Mouse (Mus musculus) lung, embryonic 15.5 days (tissue): ENCODE measurements around the gene Pter. TPM values are rescaled to one million over a fixed set of nuclear protein-coding genes. Genes with fewer than 3 reads are reported as not detected.

Experiments
- ATAC-seq: fragments of 200-750 bp; cut with Nextera tagmentation; 2 replicates; pipeline ENCODE4 v1.8.0; 2017; ENCODE audit warnings: moderate number of reproducible peaks, borderline replicate concordance; ENCODE audit not compliant: low FRiP score, low TSS enrichment; ENCODE audit errors: extremely low read depth
- H3K27ac ChIP-seq: fragments of 300-500 bp; sonication (generic); 2 replicates; pipeline ENCODE4 v1.5.1; 2015; ENCODE audit warnings: moderate library complexity, mild to moderate bottlenecking, inconsistent platforms
- H3K27me3 ChIP-seq: fragments of 300-500 bp; sonication (generic); 2 replicates; pipeline ENCODE4 v1.6.1; 2015; ENCODE audit warnings: inconsistent platforms
- H3K36me3 ChIP-seq: fragments of 300-500 bp; sonication (generic); 2 replicates; pipeline ENCODE4 v1.6.1; 2015; ENCODE audit warnings: inconsistent platforms
- H3K4me1 ChIP-seq: fragments of 300-500 bp; sonication (generic); 2 replicates; pipeline ENCODE4 v1.6.1; 2015; ENCODE audit warnings: inconsistent platforms
- H3K4me2 ChIP-seq: fragments of 300-500 bp; sonication (generic); 2 replicates; pipeline ENCODE4 v1.6.1; 2015; ENCODE audit warnings: inconsistent platforms, mild to moderate bottlenecking, moderate library complexity
- H3K4me3 ChIP-seq: fragments of 300-500 bp; sonication (generic); 2 replicates; pipeline ENCODE4 v1.5.1; 2015; ENCODE audit warnings: mild to moderate bottlenecking, inconsistent platforms
- H3K9ac ChIP-seq: fragments of 300-500 bp; sonication (generic); 2 replicates; pipeline ENCODE4 v1.6.1; 2015; ENCODE audit warnings: inconsistent platforms
- H3K9me3 ChIP-seq: fragments of 300-500 bp; sonication (generic); 2 replicates; pipeline ENCODE4 v1.6.1; 2016; ENCODE audit warnings: inconsistent platforms
- WGBS: fragments of 180-500 bp; shearing (Covaris S2); methylation state at CpG from one replicate; pipeline ENCODE4 v1.1.7; 2015; 5-methylcytosine and 5-hydroxymethylcytosine counted together
- polyA plus RNA-seq: library from polyadenylated mRNA; unstranded; fragments of >200 nt; fragmentation: Nextera tagmentation; extraction: Ambion mirVana; gene quantifications from 2 replicates; pipeline ENCODE4 v1.2.1, GENCODE M21; 2015

Gene Pter
- polyA plus RNA-seq, 1 experiment from 2014 or later, result 17.3 TPM

DNA sequence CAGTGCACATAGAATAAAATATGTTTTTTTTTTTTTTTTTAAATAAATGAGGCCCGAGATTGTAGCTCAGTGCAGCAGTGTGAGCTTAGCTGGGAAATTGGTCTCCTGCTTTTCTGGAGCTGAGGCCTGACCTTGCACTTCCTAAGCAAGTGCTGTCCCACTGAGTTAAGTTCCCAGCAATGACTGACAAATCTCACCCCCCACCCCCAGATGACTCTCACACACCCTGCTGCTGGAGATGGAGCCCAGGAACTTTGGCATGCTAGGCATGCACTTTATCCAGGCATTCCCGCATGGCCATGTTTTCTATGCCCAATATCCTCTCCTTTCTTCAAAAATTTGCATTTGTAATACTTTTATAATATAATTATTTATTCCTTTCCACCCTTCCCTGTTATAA lies 14.8 kb downstream of the Pter start:
- H3K27me3 ChIP-seq, result no peaks in the 10 kb centered on the region
- H3K36me3 ChIP-seq, result no peaks in the 10 kb centered on the region
- 65% methylated on average over 2 of the region's 2 CpGs for WGBS
- H3K4me2 ChIP-seq, result no peak overlapping the region
- no peak overlapping the region for H3K27ac ChIP-seq
- H3K4me1 ChIP-seq, result no peaks in the 10 kb centered on the region
- ATAC-seq, result no peak
- no peaks in the 10 kb centered on the region for H3K9me3 ChIP-seq
- H3K9ac ChIP-seq, result no peak overlapping the region
- H3K4me3 ChIP-seq, result no peak overlapping the region

GRCm38 (mm10) chr2:12956703-12957424 lies 33.0 kb downstream of the Pter start:
- Histone ChIP-seq H3K4me1 (no peaks in the 10 kb centered on the region), H3K27me3 (no peaks in the 10 kb centered on the region), H3K27ac (no peak overlapping the region), H3K4me2 (no peak overlapping the region), H3K4me3 (no peak overlapping the region), H3K36me3 (no peaks in the 10 kb centered on the region), H3K9ac (no peak overlapping the region), H3K9me3 (no peaks in the 10 kb centered on the region)
- no peak for ATAC-seq

- H3K4me2 ChIP-seq, result no peak overlapping the region
- ATAC-seq, result no peak
- H3K4me3 ChIP-seq, result no peak overlapping the region
- H3K27me3 ChIP-seq, result no peaks in the 10 kb centered on the region
- 73% methylated on average over 12 of the region's 12 CpGs for whole genome bisulfite sequencing
- H3K27ac ChIP-seq, result no peak overlapping the region
- no peaks in the 10 kb centered on the region for H3K4me1 ChIP-seq
- H3K9me3 ChIP-seq, result no peaks in the 10 kb centered on the region
- H3K9ac ChIP-seq, result no peak overlapping the region
- no peaks in the 10 kb centered on the region for H3K36me3 ChIP-seq
Measured at GRCm38 (mm10) chr2:12970049-12970724, 46.3 kb downstream of the Pter start.

- Histone ChIP-seq H3K9ac (no peak overlapping the region), H3K27me3 (no peaks in the 10 kb centered on the region), H3K4me1 (no peaks in the 10 kb centered on the region), H3K27ac (no peak overlapping the region), H3K9me3 (no peaks in the 10 kb centered on the region), H3K4me2 (no peak overlapping the region), H3K36me3 (no peaks in the 10 kb centered on the region), H3K4me3 (no peak overlapping the region)
- no peak for ATAC-seq
- 87% methylated on average over 2 of the region's 2 CpGs for WGBS
Measured at GRCm38 (mm10) chr2:12973752-12974151, 49.9 kb downstream of the Pter start.

- Histone ChIP-seq H3K4me2 (no peak overlapping the region), H3K4me1 (no peaks in the 10 kb centered on the region), H3K9ac (no peak overlapping the region), H3K36me3 (no peaks in the 10 kb centered on the region), H3K27me3 (no peaks in the 10 kb centered on the region), H3K27ac (no peak overlapping the region), H3K9me3 (no peaks in the 10 kb centered on the region), H3K4me3 (no peak overlapping the region)
- WGBS, result 85% methylated on average over 7 of the region's 7 CpGs
- ATAC-seq, result no peak
Measured at GRCm38 (mm10) chr2:12977367-12977766, 53.5 kb downstream of the Pter start.

GRCm38 (mm10) chr2:12978771-12979170 lies 54.9 kb downstream of the Pter start:
- Histone ChIP-seq H3K4me1 (no peaks in the 10 kb centered on the region), H3K36me3 (no peaks in the 10 kb centered on the region), H3K9me3 (no peaks in the 10 kb centered on the region), H3K4me3 (no peak overlapping the region), H3K27me3 (no peaks in the 10 kb centered on the region), H3K4me2 (no peak overlapping the region), H3K9ac (no peak overlapping the region), H3K27ac (no peak overlapping the region)
- no peak for ATAC-seq
- WGBS, result 76% methylated on average over 4 of the region's 4 CpGs

DNA sequence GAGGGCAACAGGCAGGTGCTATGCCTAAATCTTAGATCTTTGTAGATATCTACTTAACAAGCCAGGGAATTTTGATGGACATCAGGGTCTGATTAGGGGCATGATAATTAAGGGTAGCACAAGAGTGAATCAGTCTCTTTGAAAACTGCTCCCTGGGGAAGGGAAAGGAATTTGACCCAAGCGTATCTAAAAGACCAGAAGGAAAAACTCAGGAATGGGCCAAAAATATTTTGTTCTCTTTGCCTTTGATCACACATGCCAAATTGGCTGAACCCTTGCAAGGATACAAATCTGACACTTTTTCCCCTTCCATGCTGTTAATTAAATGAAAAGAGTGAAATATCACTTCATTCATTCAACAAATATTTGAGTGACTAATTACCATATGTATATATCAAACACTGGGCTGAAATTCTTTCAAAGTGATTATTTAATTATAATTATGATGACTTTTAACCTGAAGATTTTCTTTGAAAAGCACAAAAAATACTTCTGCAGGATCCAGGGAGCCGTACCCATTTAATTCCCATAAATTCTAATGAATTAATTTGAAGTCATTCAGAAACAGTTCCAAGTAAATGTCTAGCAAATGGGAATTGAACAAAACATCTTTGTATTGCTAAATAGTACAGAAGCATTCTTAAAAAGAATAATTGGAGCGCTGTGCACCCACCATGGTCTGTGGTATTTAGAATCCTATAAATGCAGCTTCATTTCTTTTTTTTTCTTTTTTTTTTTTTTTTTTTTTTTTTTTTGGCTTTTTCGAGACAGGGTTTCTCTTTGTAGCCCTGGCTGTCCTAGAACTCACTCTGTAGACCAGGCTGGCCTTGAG lies 61.3 kb downstream of the Pter start:
- WGBS, result 75% methylated on average over 4 of the region's 4 CpGs

GRCm38 (mm10) chr2:13000026-13000425 lies 76.2 kb downstream of the Pter start:
- WGBS, result 67% methylated on average over 2 of the region's 2 CpGs

More for the DNA sequence above, 61.3 kb downstream of the Pter start:
- H3K9me3 ChIP-seq, result no peaks in the 10 kb centered on the region
- H3K4me1 ChIP-seq, result no peaks in the 10 kb centered on the region
- no peak overlapping the region for H3K4me3 ChIP-seq
- no peaks in the 10 kb centered on the region for H3K27me3 ChIP-seq
- no peaks in the 10 kb centered on the region for H3K36me3 ChIP-seq
- H3K27ac ChIP-seq, result no peak overlapping the region
- H3K9ac ChIP-seq, result no peak overlapping the region
- no peak for ATAC-seq
- no peak overlapping the region for H3K4me2 ChIP-seq

GRCm38 (mm10) chr2:13008433-13008832 lies 84.6 kb downstream of the Pter start:
- H3K27ac ChIP-seq, result no peak overlapping the region
- 78% methylated on average over 1 of the region's 1 CpGs for WGBS
- peaks cover 21% of the 10 kb centered on the region for H3K4me1 ChIP-seq
- no peak for ATAC-seq
- no peaks in the 10 kb centered on the region for H3K9me3 ChIP-seq
- no peak overlapping the region for H3K9ac ChIP-seq
- H3K4me3 ChIP-seq, result no peak overlapping the region
- no peak overlapping the region for H3K4me2 ChIP-seq
- H3K27me3 ChIP-seq, result peaks cover 50% of the 10 kb centered on the region
- H3K36me3 ChIP-seq, result no peaks in the 10 kb centered on the region

More at GRCm38 (mm10) chr2:13000026-13000425, 76.2 kb downstream of the Pter start:
- H3K27me3 ChIP-seq, result no peaks in the 10 kb centered on the region
- no peak overlapping the region for H3K4me3 ChIP-seq
- ATAC-seq, result no peak
- no peaks in the 10 kb centered on the region for H3K4me1 ChIP-seq
- H3K4me2 ChIP-seq, result no peak overlapping the region
- no peaks in the 10 kb centered on the region for H3K36me3 ChIP-seq
- H3K9ac ChIP-seq, result no peak overlapping the region
- no peaks in the 10 kb centered on the region for H3K9me3 ChIP-seq
- H3K27ac ChIP-seq, result no peak overlapping the region

- ATAC-seq, result no peak
- Histone ChIP-seq H3K27me3 (peaks cover 55% of the 10 kb centered on the region), H3K9ac (no peak overlapping the region)
Measured at GRCm38 (mm10) chr2:13009261-13009972, 85.6 kb downstream of the Pter start.

GRCm38 (mm10) chr2:13010030-13010459 lies 86.2 kb downstream of the Pter start:
- Histone ChIP-seq H3K4me1 (peaks cover 21% of the 10 kb centered on the region), H3K4me2 (peak overlapping the region; percentile 99), H3K27me3 (peaks cover 55% of the 10 kb centered on the region), H3K9ac (no peak overlapping the region), H3K9me3 (no peaks in the 10 kb centered on the region), H3K27ac (no peak overlapping the region), H3K36me3 (no peaks in the 10 kb centered on the region), H3K4me3 (peak overlapping the region; percentile 50)
- no peak for ATAC-seq
- WGBS, result 3% methylated on average over 31 of the region's 31 CpGs

More at GRCm38 (mm10) chr2:13009261-13009972, 85.6 kb downstream of the Pter start:
- H3K36me3 ChIP-seq, result no peaks in the 10 kb centered on the region
- no peak overlapping the region for H3K27ac ChIP-seq
- WGBS, result 12% methylated on average over 18 of the region's 18 CpGs
- peak overlapping the region; percentile 99 for H3K4me2 ChIP-seq
- H3K9me3 ChIP-seq, result no peaks in the 10 kb centered on the region
- peak overlapping the region; percentile 50 for H3K4me3 ChIP-seq
- peaks cover 21% of the 10 kb centered on the region for H3K4me1 ChIP-seq
